ENCODE assay signal across 20 mouse cellular contexts in genomic region chr11:106688375-106688774, GRCm38 (mm10).
A peak's percentile ranks its signal among the peaks of the same experiment; 100 is the strongest.
DNase-seq lines count a peak whose midpoint lies in the region; ATAC-seq and TF ChIP-seq lines count a peak whose summit lies in the region.
"Had no signal": no experiment of that assay in that cellular context is flagged by ENCODE, and none has a peak within 500 bp of the region (broad histone marks: within the 10 kb centered on the region; RNA-seq: fewer than 3 reads in every experiment).

No protein-coding gene starts in this region.

- H3K4me3 ChIP-seq in stomach, postnatal 0 days (ENCODE audit: low read depth, low read length), result no peak overlapping the region
- H3K4me3 ChIP-seq in kidney, embryonic 15.5 days (replicated peaks), result no peak overlapping the region
- H3K4me3 ChIP-seq: embryonic facial prominence, embryonic 13.5 days; forebrain, embryonic 15.5 days; heart, embryonic 13.5 days; hindbrain, embryonic 15.5 days; limb, embryonic 13.5 days; liver, embryonic 13.5 days; midbrain, embryonic 10.5 days had no signal

- WGBS in stomach, postnatal 0 days, result 81% methylated on average over 5 of the region's 5 CpGs
- 87% methylated on average over 5 of the region's 5 CpGs for WGBS in kidney, embryonic 15.5 days

- ATAC-seq in common myeloid progenitor, adult 5-6 weeks (replicated peaks; ENCODE audit: low read depth, poor library complexity, severe bottlenecking), result peak; percentile 66
- ATAC-seq in stomach, postnatal 0 days (ENCODE audit: low FRiP score, low TSS enrichment), result no peak
- ATAC-seq in kidney, embryonic 15.5 days (replicated peaks; ENCODE audit: low FRiP score), result no peak
- ATAC-seq: forebrain, embryonic 15.5 days; intestine, postnatal 0 days had no signal

- no peak overlapping the region for H3K27ac ChIP-seq in stomach, postnatal 0 days (replicated peaks)
- H3K27ac ChIP-seq in kidney, embryonic 15.5 days, result no peak overlapping the region
- H3K27ac ChIP-seq: embryonic facial prominence, embryonic 13.5 days; forebrain, embryonic 15.5 days; heart, embryonic 13.5 days; hindbrain, embryonic 15.5 days; limb, embryonic 13.5 days; liver, embryonic 13.5 days; midbrain, embryonic 10.5 days had no signal

- no peaks in the 10 kb centered on the region for H3K27me3 ChIP-seq in stomach, postnatal 0 days (ENCODE audit: control insufficient read depth, insufficient read depth, low read length)
- no peaks in the 10 kb centered on the region for H3K27me3 ChIP-seq in kidney, embryonic 15.5 days
- H3K27me3 ChIP-seq: embryonic facial prominence, embryonic 13.5 days; forebrain, embryonic 15.5 days; heart, embryonic 13.5 days; hindbrain, embryonic 15.5 days; limb, embryonic 13.5 days; liver, embryonic 13.5 days had no signal

- H3K9ac ChIP-seq in stomach, postnatal 0 days (ENCODE audit: low read length), result no peak overlapping the region
- H3K9ac ChIP-seq in kidney, embryonic 15.5 days, result no peak overlapping the region
- H3K9ac ChIP-seq: embryonic facial prominence, embryonic 13.5 days; forebrain, embryonic 15.5 days; heart, embryonic 13.5 days; hindbrain, embryonic 15.5 days; limb, embryonic 13.5 days; liver, embryonic 13.5 days; lung, embryonic 14.5 days had no signal

- H3K4me2 ChIP-seq in stomach, postnatal 0 days (replicated peaks; ENCODE audit: low read depth), result no peak overlapping the region
- H3K4me2 ChIP-seq in kidney, embryonic 15.5 days, result no peak overlapping the region
- H3K4me2 ChIP-seq: embryonic facial prominence, embryonic 13.5 days; forebrain, embryonic 15.5 days; heart, embryonic 13.5 days; hindbrain, embryonic 15.5 days; limb, embryonic 13.5 days; liver, embryonic 13.5 days; lung, embryonic 14.5 days had no signal

- DNase-seq in thymus, postnatal 0 days (ENCODE audit: low spot score), result peak; percentile 50
- no peak for DNase-seq in thymus, postnatal 10 days (ENCODE audit: low spot score in 2 of 2)
- DNase-seq in naive thymus-derived CD4-positive, alpha-beta T cell, adult 2 months (ENCODE audit: low read depth), result peak; percentile 54
- no peak for DNase-seq in stomach, postnatal 0 days (ENCODE audit: low spot score)
- DNase-seq in adrenal gland, postnatal 4 days (ENCODE audit: low spot score in 2 of 2), result no peak
- DNase-seq: cerebellum, adult 9-10 months; heart, postnatal 36 days; layer of hippocampus, postnatal 36 days; liver, embryonic 13.5 days; lung, embryonic 14.5 days; lung, postnatal 36 days had no signal

- no peak for TF ChIP-seq CTCF in stomach, postnatal 0 days (IDR thresholded peaks at IDR 0.05; ENCODE audit: low read depth)

- H3K9me3 ChIP-seq in stomach, postnatal 0 days (ENCODE audit: control insufficient read depth, low read length), result no peaks in the 10 kb centered on the region
- H3K9me3 ChIP-seq in kidney, embryonic 15.5 days (replicated peaks), result no peaks in the 10 kb centered on the region
- H3K9me3 ChIP-seq: embryonic facial prominence, embryonic 13.5 days; forebrain, embryonic 15.5 days; heart, embryonic 13.5 days; hindbrain, embryonic 15.5 days; limb, embryonic 13.5 days; liver, embryonic 13.5 days; midbrain, embryonic 10.5 days had no signal

- no peaks in the 10 kb centered on the region for H3K36me3 ChIP-seq in stomach, postnatal 0 days (ENCODE audit: control insufficient read depth, insufficient read depth, low read length)
- no peaks in the 10 kb centered on the region for H3K36me3 ChIP-seq in kidney, embryonic 15.5 days
- H3K36me3 ChIP-seq: embryonic facial prominence, embryonic 13.5 days; forebrain, embryonic 15.5 days; hindbrain, embryonic 15.5 days; limb, embryonic 13.5 days; midbrain, embryonic 10.5 days had no signal

- no peaks in the 10 kb centered on the region for H3K4me1 ChIP-seq in stomach, postnatal 0 days (replicated peaks; ENCODE audit: control insufficient read depth, insufficient read depth)
- no peaks in the 10 kb centered on the region for H3K4me1 ChIP-seq in kidney, embryonic 15.5 days
- H3K4me1 ChIP-seq: embryonic facial prominence, embryonic 13.5 days; forebrain, embryonic 15.5 days; hindbrain, embryonic 15.5 days; limb, embryonic 13.5 days; midbrain, embryonic 10.5 days had no signal

- TF ChIP-seq EP300 in stomach, postnatal 0 days (optimal IDR thresholded peaks at IDR 0.05), result no peak

Comparison
In these comparisons a context has a peak if more than half of its experiments do, and no peak if none do; other contexts are left out.
1. DNase-seq: peak in thymus, postnatal 0 days (single experiment) and naive thymus-derived CD4-positive, alpha-beta T cell, adult 2 months (single experiment); none in thymus, postnatal 10 days (0 of 2), stomach, postnatal 0 days (single experiment) and adrenal gland, postnatal 4 days (0 of 2).